Mouse (Mus musculus) liver, adult 2 months (tissue): ENCODE results near the gene Gm6793. TPM values are rescaled to one million over a fixed set of nuclear protein-coding genes. Genes with fewer than 3 reads are reported as not detected.

ENCODE experiments used
- DNase-seq: peaks from one replicate; pipeline ENCODE4 v3.0.0-alpha.2; 2011; ENCODE audit warnings: low read depth, low spot score; ENCODE audit errors: extremely low read depth
- H3K27ac ChIP-seq: fragments of 200-500 bp; replicated peaks from 2 replicates; pipeline ENCODE4 v1.5.1; 2012; ENCODE audit warnings: low read depth, mild to moderate bottlenecking, control low read depth, inconsistent platforms, low read length; ENCODE audit not compliant: insufficient read depth
- H3K27me3 ChIP-seq: fragments of 200-500 bp; 2 replicates; pipeline ENCODE4 v1.6.1; 2012; ENCODE audit warnings: mild to moderate bottlenecking, moderate library complexity, low read length, inconsistent platforms; ENCODE audit not compliant: control insufficient read depth, insufficient read depth
- H3K36me3 ChIP-seq: fragments of 200-500 bp; 2 replicates; pipeline ENCODE4 v1.6.1; 2012; ENCODE audit warnings: low read length, inconsistent platforms; ENCODE audit not compliant: control insufficient read depth, insufficient read depth
- H3K4me1 ChIP-seq: fragments of 200-500 bp; 2 replicates; pipeline ENCODE4 v1.6.1; 2011; ENCODE audit warnings: low read length; ENCODE audit not compliant: control insufficient read depth, insufficient read depth
- H3K4me3 ChIP-seq: fragments of 200-500 bp; 2 replicates; pipeline ENCODE4 v1.5.1; 2011; ENCODE audit warnings: low read depth, mild to moderate bottlenecking, control low read depth, low read length, moderate library complexity; ENCODE audit not compliant: insufficient read depth
- H3K79me2 ChIP-seq: fragments of 200-500 bp; 2 replicates; pipeline ENCODE4 v1.6.1; 2012; ENCODE audit warnings: inconsistent platforms, mild to moderate bottlenecking, low read length, moderate library complexity; ENCODE audit not compliant: control insufficient read depth, insufficient read depth
- H3K9ac ChIP-seq: fragments of 200-500 bp; 2 replicates; pipeline ENCODE4 v1.6.1; 2012; ENCODE audit warnings: low read depth, mild to moderate bottlenecking, control low read depth, inconsistent platforms, low read length
- CTCF ChIP-seq: fragments of 200-500 bp; IDR thresholded peaks from 2 replicates; pipeline ENCODE4 v1.5.1; 2011; ENCODE audit warnings: low read depth, low read length, control low read depth
- POLR2A ChIP-seq: fragments of 200-500 bp; IDR thresholded peaks from 2 replicates; pipeline ENCODE4 v1.6.1; 2011; ENCODE audit warnings: low read length, control low read depth; ENCODE audit not compliant: insufficient read depth; ENCODE audit errors: extremely low read depth
- WGBS: fragments of 180-500 bp; shearing (Covaris S2); methylation state at CpG from one replicate; pipeline ENCODE4 v1.1.7; 2018; 5-methylcytosine and 5-hydroxymethylcytosine counted together
- polyA plus RNA-seq: library from polyadenylated mRNA; depleted of rRNA; stranded (reverse); fragments of >200 nt; gene quantifications from 2 replicates; pipeline ENCODE4 v1.2.3, GENCODE M21; 2012
- total RNA-seq: library from RNA; depleted of rRNA; stranded (reverse); fragments of >200 nt; gene quantifications from 2 replicates; pipeline ENCODE4 v1.2.3, GENCODE M21; 2014

Gm6793 gene
- total and polyA plus RNA-seq, 2 experiments: not detected

DNA sequence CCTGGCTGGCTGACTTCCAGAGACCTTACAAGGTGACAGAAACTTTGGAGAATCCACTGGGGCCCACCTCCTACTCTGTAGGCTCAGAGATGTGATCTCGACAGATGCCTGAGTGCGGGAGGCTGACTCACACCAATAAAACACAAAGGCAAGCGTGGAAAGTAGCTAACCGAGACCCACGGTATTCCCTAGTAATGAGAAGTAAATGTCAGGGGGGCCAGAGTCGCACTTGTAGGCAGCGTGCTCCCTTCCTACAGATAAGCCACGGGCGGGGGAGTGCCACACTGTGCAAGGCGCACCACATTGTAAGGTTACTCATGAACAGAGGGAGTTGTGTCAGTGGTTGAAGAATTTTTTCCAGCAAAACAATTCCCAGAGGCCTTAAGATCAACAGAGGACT, 30.3 kb downstream of the Gm6793 start:
- H3K4me1 ChIP-seq: no peaks in the 10 kb centered on the region
- no peak overlapping the region for H3K9ac ChIP-seq
- H3K36me3 ChIP-seq: peaks cover 13% of the 10 kb centered on the region
- no peaks in the 10 kb centered on the region for H3K79me2 ChIP-seq
- 87% methylated on average over 10 of the region's 10 CpGs for WGBS
- TF ChIP-seq POLR2A (no peak), CTCF (no peak)
- no peak overlapping the region for H3K4me3 ChIP-seq
- H3K27me3 ChIP-seq: no peaks in the 10 kb centered on the region
- H3K27ac ChIP-seq: no peak overlapping the region
- DNase-seq: no peak

DNA sequence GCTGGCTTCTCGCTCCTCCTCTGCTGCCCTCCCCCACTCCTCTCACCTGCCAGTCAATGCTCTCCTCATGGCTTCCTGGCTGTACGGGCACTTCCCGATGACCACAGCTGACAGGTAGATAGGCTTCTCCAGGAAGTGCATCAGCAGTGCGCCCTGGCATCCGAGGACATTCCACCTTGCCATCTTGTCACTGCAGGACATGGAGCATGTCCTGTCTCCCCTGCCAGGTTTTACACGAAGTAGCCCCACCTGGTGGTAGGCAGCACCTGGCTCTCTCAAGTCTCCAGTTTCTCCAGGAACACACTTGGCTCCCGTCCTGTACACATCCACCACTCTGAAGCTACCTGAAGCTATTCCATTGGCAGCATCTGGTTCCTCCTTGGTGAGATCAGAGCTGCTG, 32.7 kb downstream of the Gm6793 start:
- no peaks in the 10 kb centered on the region for H3K79me2 ChIP-seq
- H3K4me3 ChIP-seq: no peak overlapping the region
- TF ChIP-seq CTCF: 0 out of 2 replicates have a peak, but pooled peaks have one; percentile 20
- TF ChIP-seq POLR2A: no peak
- peaks cover 7% of the 10 kb centered on the region for H3K36me3 ChIP-seq
- no peak overlapping the region for H3K27ac ChIP-seq
- DNase-seq: no peak
- no peak overlapping the region for H3K9ac ChIP-seq
- H3K4me1 ChIP-seq: no peaks in the 10 kb centered on the region
- WGBS: 74% methylated on average over 7 of the region's 7 CpGs
- no peaks in the 10 kb centered on the region for H3K27me3 ChIP-seq

DNA sequence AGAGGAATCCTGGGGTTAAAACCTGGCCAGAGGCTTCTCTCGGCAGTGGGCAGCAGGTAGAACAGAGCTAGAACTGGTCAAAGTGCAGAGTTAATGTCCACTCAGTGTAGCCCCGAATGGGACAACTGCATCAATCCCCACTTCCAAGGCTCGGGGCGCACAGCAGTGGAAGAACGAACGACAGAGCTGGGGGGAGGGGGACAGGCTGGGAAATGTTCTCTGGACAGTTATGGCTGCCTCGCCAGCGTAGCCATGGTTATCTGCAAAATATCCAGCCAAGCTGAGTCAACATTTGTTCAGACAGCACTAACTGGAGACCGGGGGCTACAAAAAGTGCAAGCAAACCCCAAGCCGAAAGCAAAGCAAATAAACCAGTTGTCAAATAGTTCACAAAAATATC, 36.7 kb downstream of the Gm6793 start:
- Histone ChIP-seq H3K36me3 (no peaks in the 10 kb centered on the region; the same call in 1 of the 2 replicates), H3K9ac (no peak overlapping the region), H3K27ac (no peak overlapping the region), H3K27me3 (no peaks in the 10 kb centered on the region), H3K79me2 (no peaks in the 10 kb centered on the region), H3K4me1 (peaks cover 4% of the 10 kb centered on the region), H3K4me3 (no peak overlapping the region)
- WGBS: 57% methylated on average over 10 of the region's 10 CpGs
- no peak for TF ChIP-seq CTCF
- TF ChIP-seq POLR2A: no peak
- no peak for DNase-seq

DNA sequence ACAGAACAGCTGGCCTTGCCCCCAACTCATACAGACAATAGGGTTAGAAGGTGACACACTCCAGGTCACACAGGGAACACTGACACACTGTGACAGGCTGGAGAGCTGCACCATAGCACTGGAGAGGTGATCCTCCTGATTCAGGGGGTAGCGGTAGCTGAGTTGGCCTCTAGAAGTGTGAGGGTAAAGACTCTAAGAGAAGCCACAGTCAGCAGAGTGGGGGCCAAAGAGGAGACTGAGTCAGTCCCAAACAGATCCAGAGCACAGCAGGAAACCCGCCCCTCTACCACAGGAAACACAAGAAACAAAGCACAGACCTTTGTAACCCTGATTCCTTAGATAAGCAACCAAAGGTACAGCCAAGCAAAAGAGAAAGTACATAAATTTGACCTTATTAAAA, 38.5 kb downstream of the Gm6793 start:
- 75% methylated on average over 2 of the region's 2 CpGs for WGBS
- no peaks in the 10 kb centered on the region for H3K79me2 ChIP-seq
- H3K27ac ChIP-seq: peak overlapping the region; percentile 37
- TF ChIP-seq POLR2A (no peak), CTCF (no peak)
- H3K9ac ChIP-seq: no peak overlapping the region
- H3K4me3 ChIP-seq: no peak overlapping the region
- H3K27me3 ChIP-seq: no peaks in the 10 kb centered on the region
- no peaks in the 10 kb centered on the region; the same call in 1 of the 2 replicates for H3K36me3 ChIP-seq
- peak; percentile 48 for DNase-seq
- H3K4me1 ChIP-seq: peaks cover 4% of the 10 kb centered on the region

DNA sequence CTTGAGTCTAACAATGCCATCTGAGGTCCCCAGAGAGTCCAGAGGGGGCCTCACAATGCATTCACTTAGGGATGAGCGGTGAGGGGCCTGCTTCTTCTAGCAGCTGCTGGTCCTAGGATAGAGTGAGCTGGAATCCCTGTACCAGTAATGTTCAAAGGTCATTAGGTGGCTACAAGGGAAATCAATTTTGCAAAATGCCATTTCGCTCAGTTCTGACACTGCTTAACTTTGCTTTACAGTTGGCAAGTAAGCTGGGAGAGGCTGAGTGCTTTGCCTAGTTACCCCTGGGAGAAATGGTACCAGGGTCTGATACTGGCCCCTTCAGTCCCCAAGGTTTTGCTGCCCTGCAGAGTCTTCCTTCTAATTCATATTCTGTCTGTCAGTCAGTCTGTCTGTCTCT, 39.1 kb downstream of the Gm6793 start:
- 0 out of 2 replicates have a peak overlapping the region, but pooled peaks have one; percentile 37 for H3K27ac ChIP-seq

DNA sequence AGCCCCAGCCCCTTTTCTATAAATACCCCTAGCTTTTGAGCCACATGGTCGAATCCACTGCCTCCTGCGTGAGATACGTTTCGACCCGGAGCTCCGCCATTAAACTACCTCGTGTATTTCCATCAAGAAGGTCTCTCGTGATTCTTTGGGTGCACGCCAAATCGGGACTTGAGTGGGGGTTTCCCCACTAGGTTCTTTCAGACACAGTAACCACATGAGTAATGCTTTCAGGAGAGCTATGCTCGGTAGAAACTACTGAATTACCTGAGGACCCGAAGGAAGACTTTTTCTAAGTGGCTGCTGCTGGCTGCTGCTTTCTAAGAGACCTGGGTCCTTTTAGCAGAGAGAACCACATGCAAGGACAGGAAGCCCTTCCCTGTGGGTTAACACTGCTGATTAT, 40.7 kb downstream of the Gm6793 start:
- H3K4me3 ChIP-seq: no peak overlapping the region
- WGBS: 97% methylated on average over 12 of the region's 12 CpGs
- no peak for TF ChIP-seq POLR2A
- TF ChIP-seq CTCF: no peak
- peaks cover 4% of the 10 kb centered on the region for H3K4me1 ChIP-seq
- H3K36me3 ChIP-seq: no peaks in the 10 kb centered on the region
- no peaks in the 10 kb centered on the region for H3K27me3 ChIP-seq
- H3K79me2 ChIP-seq: no peaks in the 10 kb centered on the region
- DNase-seq: no peak
- H3K27ac ChIP-seq: no peak overlapping the region
- H3K9ac ChIP-seq: no peak overlapping the region

More for the DNA sequence above, 39.1 kb downstream of the Gm6793 start:
- TF ChIP-seq POLR2A (no peak), CTCF (no peak)
- H3K9ac ChIP-seq: no peak overlapping the region
- no peaks in the 10 kb centered on the region; the same call in 1 of the 2 replicates for H3K36me3 ChIP-seq
- no peaks in the 10 kb centered on the region for H3K79me2 ChIP-seq
- DNase-seq: peak; percentile 58
- H3K27me3 ChIP-seq: no peaks in the 10 kb centered on the region
- 37% methylated on average over 2 of the region's 2 CpGs for WGBS
- peaks cover 4% of the 10 kb centered on the region for H3K4me1 ChIP-seq
- H3K4me3 ChIP-seq: no peak overlapping the region
